Mouse (Mus musculus): ENCODE measurements around the gene C1d. TPM values are rescaled to one million over a fixed set of nuclear protein-coding genes. Genes with fewer than 3 reads are reported as not detected.

Gene C1d
- total and polyA plus RNA-seq, 3 experiments, result 22.7 to 34.3 (median 32.1) TPM

- TF ChIP-seq CTCF (IDR thresholded peaks at IDR 0.05), result no peak
- TF ChIP-seq POLR2A (IDR thresholded peaks at IDR 0.05; ENCODE audit: insufficient read depth, low read depth, low read length), result no peak
- TF ChIP-seq EP300 (IDR thresholded peaks at IDR 0.05; ENCODE audit: insufficient read depth, low read depth, low read length), result no peak
- intact Hi-C loops (cut with DNase I), result no loop called here
- no peaks in the 10 kb centered on the region for H3K79me2 ChIP-seq (replicated peaks; ENCODE audit: control insufficient read depth, insufficient read depth, low read length)
- no peak overlapping the region for H3K27ac ChIP-seq
- H3K27me3 ChIP-seq (ENCODE audit: control insufficient read depth, insufficient read depth, low read length), result no peaks in the 10 kb centered on the region
- 46% methylated on average over 8 of the region's 8 CpGs for WGBS
- H3K36me3 ChIP-seq (ENCODE audit: control insufficient read depth, insufficient read depth, low read length), result no peaks in the 10 kb centered on the region
- no peak overlapping the region for H3K4me3 ChIP-seq
- peak; percentile 58 to 68 for DNase-seq
- H3K4me1 ChIP-seq (ENCODE audit: control insufficient read depth, insufficient read depth, low read length), result no peaks in the 10 kb centered on the region; the same call in 1 of the 2 replicates
- no peak overlapping the region for H3K9ac ChIP-seq (ENCODE audit: low read depth, low read length)
Observed at GRCm38 (mm10) chr11:17306007-17306891, 48.9 kb downstream of the C1d start.

GRCm38 (mm10) chr11:17307457-17307856, 50.1 kb downstream of the C1d start:
- H3K27me3 ChIP-seq (ENCODE audit: control insufficient read depth, insufficient read depth, low read length), result no peaks in the 10 kb centered on the region

More at GRCm38 (mm10) chr11:17307457-17307856, 50.1 kb downstream of the C1d start:
- Histone ChIP-seq H3K4me1 (ENCODE audit: control insufficient read depth, insufficient read depth, low read length) (no peaks in the 10 kb centered on the region; the same call in 1 of the 2 replicates), H3K27ac (no peak overlapping the region), H3K36me3 (ENCODE audit: control insufficient read depth, insufficient read depth, low read length) (no peaks in the 10 kb centered on the region), H3K4me3 (no peak overlapping the region), H3K79me2 (replicated peaks; ENCODE audit: control insufficient read depth, insufficient read depth, low read length) (no peaks in the 10 kb centered on the region), H3K9ac (ENCODE audit: low read depth, low read length) (no peak overlapping the region)
- TF ChIP-seq POLR2A (IDR thresholded peaks at IDR 0.05; ENCODE audit: insufficient read depth, low read depth, low read length) (no peak), CTCF (IDR thresholded peaks at IDR 0.05) (no peak)
- intact Hi-C loops (cut with DNase I), result no loop called here
- DNase-seq, result no peak

Other genes with a start within 250 kb of the C1d start
- 1 to 10 TPM; 3.3 to 3.5 TPM for gene Cnrip1, start 206.0 kb upstream of the C1d start, total RNA-seq (2021)
- gene Cnrip1, start 206.0 kb upstream of the C1d start, polyA plus RNA-seq (2012; rRNA removed), result 6.4 and 9.3 TPM in 2 replicates
- gene Plek, start 205.2 kb upstream of the C1d start, total RNA-seq (2021), result 1 to 10 TPM; 5.3 to 8.7 TPM
- 2.0 and 2.8 TPM in 2 replicates for gene Plek, start 205.2 kb upstream of the C1d start, polyA plus RNA-seq (2012; rRNA removed)
- 10 to 100 TPM; 58.2 to 68.3 TPM for gene Ppp3r1, start 98.3 kb upstream of the C1d start, total RNA-seq (2021)
- 24.4 and 39.3 TPM in 2 replicates for gene Ppp3r1, start 98.3 kb upstream of the C1d start, polyA plus RNA-seq (2012; rRNA removed)
- 10 to 100 TPM; 11.0 to 11.4 TPM for gene Wdr92, start 75.5 kb upstream of the C1d start, total RNA-seq (2021)
- 7.8 and 10.3 TPM in 2 replicates for gene Wdr92, start 75.5 kb upstream of the C1d start, polyA plus RNA-seq (2012; rRNA removed)
- 10 to 100 TPM; 30.2 to 35.7 TPM for gene Pno1, start 46.0 kb upstream of the C1d start, total RNA-seq (2021)
- 6.0 and 9.2 TPM in 2 replicates for gene Pno1, start 46.0 kb upstream of the C1d start, polyA plus RNA-seq (2012; rRNA removed)

All from heart, adult 2 months (tissue).